In genomic region chr13:58453541-58453940, GRCm38 (mm10) we compare ENCODE assay signal across 9 mouse cellular contexts. TPM values are rescaled to one million over a fixed set of nuclear protein-coding genes. Genes with fewer than 3 reads are reported as not detected.
DNase-seq lines count a peak whose midpoint lies in the region; ATAC-seq and TF ChIP-seq lines count a peak whose summit lies in the region.
"Had no signal": no experiment of that assay in that cellular context is flagged by ENCODE, and none has a peak within 500 bp of the region (broad histone marks: within the 10 kb centered on the region; RNA-seq: fewer than 3 reads in every experiment).

No protein-coding gene starts in this region.

- peaks cover 38% of the 10 kb centered on the region for H3K27me3 ChIP-seq in heart, embryonic 13.5 days (replicated peaks)
- H3K27me3 ChIP-seq in spleen, adult 2 months (ENCODE audit: control insufficient read depth, insufficient read depth, low read length), result peaks cover 9% of the 10 kb centered on the region; the same call in 1 of the 2 replicates
- H3K27me3 ChIP-seq in liver, embryonic 11.5 days (replicated peaks; ENCODE audit: control insufficient read depth, insufficient read depth, low read length), result peaks cover 51% of the 10 kb centered on the region
- H3K27me3 ChIP-seq in stomach, postnatal 0 days (ENCODE audit: control insufficient read depth, insufficient read depth, low read length), result no peaks in the 10 kb centered on the region

- no peak for ATAC-seq in heart, embryonic 13.5 days (ENCODE audit: extremely low read depth, insufficient number of reproducible peaks, low FRiP score, low TSS enrichment)
- ATAC-seq in liver, embryonic 11.5 days (replicated peaks; ENCODE audit: low FRiP score), result no peak
- ATAC-seq in stomach, postnatal 0 days (ENCODE audit: low FRiP score, low TSS enrichment), result no peak
- ATAC-seq: midbrain, embryonic 16.5 days had no signal

- no peak for TF ChIP-seq EP300 in stomach, postnatal 0 days (optimal IDR thresholded peaks at IDR 0.05)

- no peak overlapping the region for H3K27ac ChIP-seq in heart, embryonic 13.5 days (replicated peaks)
- H3K27ac ChIP-seq in spleen, adult 2 months (ENCODE audit: insufficient read depth, low read length), result no peak overlapping the region
- no peak overlapping the region for H3K27ac ChIP-seq in liver, embryonic 11.5 days (ENCODE audit: low read depth, low read length)
- no peak overlapping the region for H3K27ac ChIP-seq in stomach, postnatal 0 days (replicated peaks)

- no peak for TF ChIP-seq CTCF in spleen, adult 2 months (IDR thresholded peaks at IDR 0.05; ENCODE audit: extremely low read depth, insufficient read depth, insufficient read length, insufficient replicate concordance)
- TF ChIP-seq CTCF in stomach, postnatal 0 days (IDR thresholded peaks at IDR 0.05; ENCODE audit: low read depth), result no peak

- DNase-seq in heart, postnatal 25 days (ENCODE audit: low spot score), result no peak
- peak in 1 of 2 experiments; percentile 32 for DNase-seq in spleen, adult 2 months (ENCODE audit: low read depth in 1 of 2, low spot score in 2 of 2)
- no peak for DNase-seq in spleen, adult 12 weeks (ENCODE audit: low spot score)
- no peak for DNase-seq in liver, embryonic 11.5 days (ENCODE audit: low spot score)
- DNase-seq in stomach, postnatal 0 days (ENCODE audit: low spot score), result peak; percentile 49
- no peak for DNase-seq in adrenal gland, postnatal 10 days
- DNase-seq in cerebellum, postnatal 25 days, result no peak

- H3K4me2 ChIP-seq in heart, embryonic 13.5 days, result peak overlapping the region; percentile 80
- peak overlapping the region; percentile 56; the same call in 1 of the 2 replicates for H3K4me2 ChIP-seq in liver, embryonic 11.5 days
- peak overlapping the region; percentile 52 for H3K4me2 ChIP-seq in stomach, postnatal 0 days (replicated peaks; ENCODE audit: low read depth)

- H3K36me3 ChIP-seq in heart, embryonic 13.5 days, result no peaks in the 10 kb centered on the region
- H3K36me3 ChIP-seq in spleen, adult 2 months (ENCODE audit: control insufficient read depth, insufficient read depth, low read length), result no peaks in the 10 kb centered on the region
- no peaks in the 10 kb centered on the region for H3K36me3 ChIP-seq in liver, embryonic 11.5 days (ENCODE audit: control insufficient read depth, insufficient read depth, low read length)
- no peaks in the 10 kb centered on the region for H3K36me3 ChIP-seq in stomach, postnatal 0 days (ENCODE audit: control insufficient read depth, insufficient read depth, low read length)

- no peak for TF ChIP-seq POLR2A in spleen, adult 2 months (IDR thresholded peaks at IDR 0.05; ENCODE audit: low read depth, low read length)

- H3K9ac ChIP-seq in heart, embryonic 13.5 days, result peak overlapping the region; percentile 81
- no peak overlapping the region for H3K9ac ChIP-seq in liver, embryonic 11.5 days (ENCODE audit: low read depth, low read length)
- H3K9ac ChIP-seq in stomach, postnatal 0 days (ENCODE audit: low read length), result no peak overlapping the region

- H3K4me1 ChIP-seq in heart, embryonic 13.5 days, result peaks cover 6% of the 10 kb centered on the region; the same call in 1 of the 2 replicates
- H3K4me1 ChIP-seq in spleen, adult 2 months (ENCODE audit: control insufficient read depth, insufficient read depth, insufficient read length), result no peaks in the 10 kb centered on the region; the same call in 1 of the 2 replicates
- H3K4me1 ChIP-seq in liver, embryonic 11.5 days (replicated peaks; ENCODE audit: control insufficient read depth, insufficient read depth, low read length), result no peaks in the 10 kb centered on the region
- no peaks in the 10 kb centered on the region for H3K4me1 ChIP-seq in stomach, postnatal 0 days (replicated peaks; ENCODE audit: control insufficient read depth, insufficient read depth)

- intact Hi-C loops in heart, postnatal 25 days (cut with DNase I), result no loop called here

- no peaks in the 10 kb centered on the region for H3K9me3 ChIP-seq in heart, embryonic 13.5 days
- peaks cover 2% of the 10 kb centered on the region; the same call in 1 of the 2 replicates for H3K9me3 ChIP-seq in liver, embryonic 11.5 days (ENCODE audit: control insufficient read depth, low read length)
- H3K9me3 ChIP-seq in stomach, postnatal 0 days (ENCODE audit: control insufficient read depth, low read length), result no peaks in the 10 kb centered on the region

- 47% methylated on average over 10 of the region's 10 CpGs for WGBS in heart, embryonic 13.5 days
- WGBS in spleen, adult 2 months, result 11% methylated on average over 10 of the region's 10 CpGs
- WGBS in liver, embryonic 11.5 days, result 30% methylated on average over 10 of the region's 10 CpGs
- WGBS in stomach, postnatal 0 days, result 48% methylated on average over 10 of the region's 10 CpGs

- peak overlapping the region; percentile 55 for H3K4me3 ChIP-seq in heart, embryonic 13.5 days
- H3K4me3 ChIP-seq in spleen, adult 2 months (ENCODE audit: extremely low read depth, insufficient read depth, insufficient read length), result peak overlapping the region; percentile 31
- no peak overlapping the region; the same call in 1 of the 2 replicates for H3K4me3 ChIP-seq in liver, embryonic 11.5 days (ENCODE audit: low read depth, low read length)
- no peak overlapping the region; the same call in 1 of the 2 replicates for H3K4me3 ChIP-seq in stomach, postnatal 0 days (ENCODE audit: low read depth, low read length)

RNA-seq across cellular contexts. Expression of gene Hnrnpk, which starts 50.4 kb away (rescaled TPM):
- 896 and 991 TPM in 2 replicates for polyA plus RNA-seq in heart, embryonic 13.5 days (2015; fragmentation: Nextera tagmentation; extraction: Ambion mirVana)
- 100 to 1,000 TPM; 407 to 495 TPM for total RNA-seq in heart, postnatal 25 days (2021)
- polyA plus RNA-seq in spleen, adult 2 months (2012; rRNA removed), result 163 and 210 TPM in 2 replicates
- 1,515 and 1,628 TPM in 2 replicates for polyA plus RNA-seq in liver, embryonic 11.5 days (2014; fragmentation: Nextera tagmentation; extraction: Ambion mirVana)
- polyA plus RNA-seq in stomach, postnatal 0 days (2015; fragmentation: Nextera tagmentation; extraction: Ambion mirVana), result 552 and 570 TPM in 2 replicates
- 100 to 1,000 TPM; 858 to 894 TPM for total RNA-seq in adrenal gland, postnatal 10 days (2021)

RNA-seq across cellular contexts. Expression of gene Rmi1, which starts 51.5 kb away (rescaled TPM):
- 17.0 and 18.5 TPM in 2 replicates for polyA plus RNA-seq in heart, embryonic 13.5 days (2015; fragmentation: Nextera tagmentation; extraction: Ambion mirVana)
- 10 to 100 TPM in 1 of 2 experiments, 1 to 10 TPM in 1; 8.3 to 10.0 TPM for total RNA-seq in heart, postnatal 25 days (2021)
- polyA plus RNA-seq in spleen, adult 2 months (2012; rRNA removed), result 9.4 and 10.9 TPM in 2 replicates
- polyA plus RNA-seq in liver, embryonic 11.5 days (2014; fragmentation: Nextera tagmentation; extraction: Ambion mirVana), result 32.6 and 32.9 TPM in 2 replicates
- 11.1 and 12.5 TPM in 2 replicates for polyA plus RNA-seq in stomach, postnatal 0 days (2015; fragmentation: Nextera tagmentation; extraction: Ambion mirVana)
- 10 to 100 TPM; 15.2 to 19.8 TPM for total RNA-seq in adrenal gland, postnatal 10 days (2021)

Comparison
In these comparisons a context has a peak if more than half of its experiments do, and no peak if none do; other contexts are left out.
1. H3K4me3 ChIP-seq: peak in heart, embryonic 13.5 days (single experiment) and spleen, adult 2 months (single experiment); none in liver, embryonic 11.5 days (single experiment) and stomach, postnatal 0 days (single experiment).
2. Peak in every context shown above with its lines, with median percentiles within 50 percentile points of each other: H3K4me2 ChIP-seq.